Mouse (Mus musculus): Measurements from ENCODE around the gene Pde10a.

DNA sequence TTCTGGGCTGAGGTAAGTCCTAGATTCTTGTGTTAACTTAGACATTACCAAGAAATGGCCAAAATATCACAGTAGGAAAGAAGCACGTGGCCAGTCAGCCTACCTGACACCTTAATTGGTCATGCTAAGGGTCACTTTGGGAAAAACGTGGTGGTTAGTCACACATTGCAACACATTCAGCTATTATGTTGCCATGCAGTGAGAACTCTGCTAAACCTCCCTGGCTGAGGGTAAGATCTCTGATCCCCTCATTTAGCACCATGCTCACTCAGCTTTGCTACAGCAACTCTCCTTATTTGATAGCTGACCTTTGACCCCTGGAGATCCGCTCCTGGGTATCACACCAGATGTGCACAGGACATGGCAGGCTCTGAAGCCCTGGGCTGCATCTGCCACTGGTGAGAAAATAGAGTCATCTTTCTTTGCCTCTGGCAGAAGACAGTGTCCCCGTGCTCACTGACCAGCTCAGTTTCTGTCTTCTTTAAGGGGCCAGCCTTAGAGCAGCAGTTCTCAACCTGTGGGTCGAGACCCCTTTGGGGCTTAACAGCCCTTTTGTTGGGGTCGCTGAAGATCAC, 449.7 kb downstream of the Pde10a start:
- TF ChIP-seq MAFK (IDR thresholded peaks at IDR 0.05; ENCODE audit: insufficient read depth, low read depth, low read length) (no peak), ZNF384 (IDR thresholded peaks at IDR 0.05; ENCODE audit: low read depth, low read length) (no peak), CHD2 (IDR thresholded peaks at IDR 0.05; ENCODE audit: low read depth, low read length) (no peak), HCFC1 (IDR thresholded peaks at IDR 0.05; ENCODE audit: borderline replicate concordance, insufficient read depth, low read length) (no peak)

Measured in ES-E14 (cell line).